Mouse (Mus musculus) C2C12 (cell line): ENCODE results near the gene Ccz1.

Experiments used
- CEBPB ChIP-seq: IDR thresholded peaks from one replicate; pipeline ENCODE4 v1.6.1; 2011; ENCODE audit warnings: low read depth, mild to moderate bottlenecking, control low read depth, moderate library complexity
- CTCF ChIP-seq: IDR thresholded peaks from one replicate; pipeline ENCODE4 v1.5.1; 2011; ENCODE audit not compliant: control insufficient read depth, insufficient read depth, insufficient read length
- FOSL1 ChIP-seq: IDR thresholded peaks from one replicate; pipeline ENCODE4 v1.8.0; 2011; ENCODE audit warnings: mild to moderate bottlenecking, low read length; ENCODE audit not compliant: poor library complexity, insufficient read depth, severe bottlenecking
- MAX ChIP-seq: IDR thresholded peaks from one replicate; pipeline ENCODE4 v1.6.1; 2011; ENCODE audit warnings: mild to moderate bottlenecking, control low read depth
- MYOD1 ChIP-seq: IDR thresholded peaks from one replicate; pipeline ENCODE4 v1.6.1; 2011; ENCODE audit warnings: low read depth; ENCODE audit not compliant: control insufficient read depth, insufficient read length
- MYOG ChIP-seq: IDR thresholded peaks from one replicate; pipeline ENCODE4 v1.6.1; 2011; ENCODE audit not compliant: control insufficient read depth, insufficient read length; ENCODE audit errors: extremely low read depth
- USF1 ChIP-seq: IDR thresholded peaks from one replicate; pipeline ENCODE4 v1.6.1; 2011; ENCODE audit warnings: low read depth, mild to moderate bottlenecking, control low read depth, moderate library complexity

DNA sequence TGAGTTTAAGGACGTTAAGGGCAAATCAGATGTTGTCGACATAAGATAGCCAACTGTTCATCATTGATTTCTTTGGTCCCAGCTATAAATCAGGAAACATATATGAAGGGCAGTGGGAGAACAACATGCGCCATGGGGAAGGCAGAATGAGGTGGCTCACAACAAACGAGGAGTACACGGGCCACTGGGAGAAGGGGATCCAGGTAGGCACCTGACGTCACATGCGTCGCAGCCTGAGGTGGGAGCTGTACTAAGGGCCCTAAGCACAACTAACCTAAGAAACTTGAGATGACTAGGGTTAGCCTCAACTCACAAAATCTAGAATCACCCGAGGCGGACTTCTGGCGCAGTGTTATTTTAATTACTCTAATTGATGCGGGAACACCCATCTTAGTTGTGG, 66.3 kb downstream of the Ccz1 start:
- TF ChIP-seq MYOG: no peak
- no peak for TF ChIP-seq CTCF
- TF ChIP-seq USF1: no peak
- TF ChIP-seq MAX: no peak
- no peak for TF ChIP-seq MYOD1
- TF ChIP-seq CEBPB: no peak
- TF ChIP-seq FOSL1: no peak
